Mouse (Mus musculus): Measurements from ENCODE around the gene Krt39. TPM values are rescaled to one million over a fixed set of nuclear protein-coding genes. Genes with fewer than 3 reads are reported as not detected.

Gene Krt39
- total RNA-seq, 2 experiments from 2014 or later: not detected

DNA sequence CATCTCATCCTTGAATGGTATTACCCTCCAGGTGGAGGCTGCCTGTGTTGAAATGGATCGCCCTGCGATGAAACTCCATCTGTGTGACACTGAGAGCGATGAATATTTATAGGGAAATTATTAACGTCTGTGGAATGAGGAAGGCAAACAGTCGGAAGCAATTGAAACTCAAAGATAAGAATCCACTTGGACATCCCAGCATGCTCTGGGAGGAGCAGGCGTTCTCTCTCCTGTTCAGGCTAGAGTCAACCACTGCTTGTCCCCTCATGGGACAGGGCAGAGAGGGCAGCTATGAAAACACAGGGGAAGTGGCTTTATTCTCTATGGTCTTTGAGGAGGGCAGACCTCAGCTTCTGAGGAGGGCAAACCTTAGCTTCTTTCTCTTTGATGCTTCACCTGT lies 47.7 kb downstream of the Krt39 start:
- ATAC-seq (replicated peaks; ENCODE audit: low FRiP score, low TSS enrichment, poor library complexity, severe bottlenecking): no peak

DNA sequence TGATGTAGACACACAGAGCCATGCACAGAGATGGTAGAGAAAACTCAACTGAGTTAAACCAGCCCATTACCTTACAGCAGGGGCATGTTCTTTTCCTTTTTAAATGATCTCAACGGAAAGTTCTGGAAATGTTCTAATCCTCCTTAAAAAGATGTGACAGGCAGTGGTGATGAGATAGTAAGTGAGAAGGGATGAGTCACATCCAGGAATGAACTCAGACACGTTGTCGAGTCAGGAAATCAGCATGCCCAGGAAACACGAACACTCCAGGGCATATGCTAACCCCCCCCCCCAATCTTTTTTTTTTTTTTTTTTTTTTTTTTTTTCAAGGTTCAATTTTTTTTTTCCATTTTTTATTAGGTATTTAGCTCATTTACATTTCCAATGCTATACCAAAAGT lies 48.7 kb downstream of the Krt39 start:
- no peak for ATAC-seq (replicated peaks; ENCODE audit: low FRiP score, low TSS enrichment, poor library complexity, severe bottlenecking)

DNA sequence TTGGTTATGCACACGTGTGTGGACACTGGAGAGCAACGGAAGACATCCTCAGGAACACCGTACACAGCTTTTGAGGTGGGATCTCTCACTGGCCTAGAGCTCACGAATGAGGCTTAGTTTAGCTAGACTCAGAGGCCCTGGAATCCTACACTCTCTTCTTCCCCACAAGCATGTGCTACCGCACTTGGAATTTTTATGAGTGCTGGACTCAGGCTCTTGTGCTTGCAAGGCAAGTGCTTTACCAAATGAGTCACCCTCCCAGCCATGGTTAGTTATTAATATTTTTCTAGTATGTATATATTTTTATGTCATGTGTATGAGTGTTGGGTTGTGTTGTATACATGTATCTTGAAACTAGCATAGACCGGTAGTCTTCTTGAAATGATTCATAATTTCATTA lies 49.2 kb downstream of the Krt39 start:
- no peak for ATAC-seq (replicated peaks; ENCODE audit: low FRiP score, low TSS enrichment, poor library complexity, severe bottlenecking)

DNA sequence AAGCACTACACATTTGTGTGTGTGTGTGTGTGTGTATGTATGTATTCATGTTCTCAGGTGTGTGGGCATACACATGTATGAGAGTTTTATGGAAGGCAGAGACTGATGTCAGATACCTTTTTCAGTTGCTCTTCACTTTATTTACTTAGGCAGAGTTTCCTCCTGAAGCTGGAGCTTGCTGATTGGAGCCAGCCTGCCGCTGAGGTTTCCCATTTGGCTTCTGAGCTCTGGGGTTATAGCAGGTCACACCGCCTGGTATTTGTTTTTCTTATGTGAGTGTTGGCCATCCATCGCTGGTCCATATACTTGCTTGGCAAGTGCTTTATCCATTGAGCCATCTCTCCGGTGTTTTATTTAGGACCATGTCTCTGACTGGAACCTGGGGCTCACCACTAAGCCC lies 51.9 kb downstream of the Krt39 start:
- ATAC-seq (replicated peaks; ENCODE audit: low FRiP score, low TSS enrichment, poor library complexity, severe bottlenecking): no peak

DNA sequence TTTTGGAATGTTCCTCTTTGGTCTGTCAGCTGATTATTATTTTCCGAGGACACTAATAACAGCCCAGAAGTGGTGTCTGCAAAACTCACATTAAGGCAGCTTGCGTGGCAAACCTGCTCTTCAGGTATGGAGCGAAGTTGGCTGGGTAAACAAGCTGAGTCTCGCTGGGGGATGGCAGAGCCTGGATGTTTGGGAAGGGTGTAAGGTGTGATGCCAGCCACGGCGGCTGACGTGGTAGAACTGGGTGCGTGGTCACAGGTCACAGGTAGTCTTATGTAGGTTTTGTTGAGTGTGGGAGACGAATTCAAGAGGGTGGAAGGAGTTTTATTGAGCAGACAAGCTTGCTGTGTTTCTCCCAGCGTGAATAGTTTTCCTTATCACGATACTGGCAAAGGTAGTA lies 52.6 kb downstream of the Krt39 start:
- ATAC-seq (replicated peaks; ENCODE audit: low FRiP score, low TSS enrichment, poor library complexity, severe bottlenecking): no peak

DNA sequence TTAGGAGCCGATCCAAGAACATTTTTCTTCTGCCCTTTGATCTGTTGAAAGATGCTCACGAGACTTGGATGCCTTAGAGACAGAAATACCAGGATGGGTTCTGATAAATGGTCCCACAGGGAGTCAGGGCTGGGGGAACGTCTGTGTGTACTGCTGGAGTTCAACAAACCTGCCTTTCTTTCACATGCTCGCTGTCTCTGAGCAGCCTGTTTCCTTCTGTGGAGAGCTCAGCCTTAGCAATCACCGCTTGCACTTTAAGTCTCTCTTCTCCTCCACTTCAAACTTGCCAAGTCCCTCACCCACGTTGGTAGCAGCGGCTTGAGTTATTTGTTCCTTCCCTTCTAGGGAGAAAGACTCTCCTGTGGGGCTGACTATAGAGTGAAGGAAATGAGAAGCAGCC lies 54.8 kb downstream of the Krt39 start:
- no peak for ATAC-seq (replicated peaks; ENCODE audit: low FRiP score, low TSS enrichment, poor library complexity, severe bottlenecking)

DNA sequence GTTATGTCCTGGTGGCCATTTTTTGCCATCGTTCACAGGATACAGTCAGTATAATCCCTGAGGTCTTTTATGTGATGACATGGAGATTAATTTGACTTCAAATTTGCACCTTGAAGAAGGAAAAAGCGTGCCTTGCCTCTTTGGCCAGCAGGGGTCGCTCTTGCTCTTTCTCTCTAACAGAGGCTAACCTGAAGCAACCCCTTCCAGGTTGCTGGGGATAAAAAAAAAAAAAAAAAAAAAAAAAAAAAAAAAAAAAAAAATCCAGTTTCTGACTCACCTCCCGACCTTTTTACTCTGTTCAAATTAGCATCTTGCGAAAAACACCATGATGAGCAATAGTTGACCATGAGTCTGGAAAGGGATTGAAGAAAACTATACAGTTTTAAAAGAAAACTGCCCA lies 56.3 kb downstream of the Krt39 start:
- ATAC-seq (replicated peaks; ENCODE audit: low FRiP score, low TSS enrichment, poor library complexity, severe bottlenecking): 0 out of 2 replicates have a peak, but pooled peaks have one; percentile 68

Other genes with a start within 250 kb of the Krt39 start
- not detected in 2 replicates for gene Krt24, start 236.1 kb downstream of the Krt39 start, total RNA-seq (2014; fragmentation: Nextera tagmentation)
- not detected in 2 replicates for gene Krt24, start 236.1 kb downstream of the Krt39 start, total RNA-seq (2017)
- not detected in 2 replicates for gene Krt25, start 198.4 kb downstream of the Krt39 start, total RNA-seq (2014; fragmentation: Nextera tagmentation)
- gene Krt25, start 198.4 kb downstream of the Krt39 start, total RNA-seq (2017): not detected in 2 replicates
- not detected in 2 replicates for gene Krt26, start 183.4 kb downstream of the Krt39 start, total RNA-seq (2014; fragmentation: Nextera tagmentation)
- not detected in 2 replicates for gene Krt26, start 183.4 kb downstream of the Krt39 start, total RNA-seq (2017)
- gene Krt27, start 170.2 kb downstream of the Krt39 start, total RNA-seq (2014; fragmentation: Nextera tagmentation): not detected in 2 replicates
- not detected in 2 replicates for gene Krt27, start 170.2 kb downstream of the Krt39 start, total RNA-seq (2017)
- not detected in 2 replicates for gene Krt28, start 146.4 kb downstream of the Krt39 start, total RNA-seq (2014; fragmentation: Nextera tagmentation)
- gene Krt28, start 146.4 kb downstream of the Krt39 start, total RNA-seq (2017): not detected in 2 replicates
- 0.59 and 4.9 TPM in 2 replicates for gene Krt10, start 132.0 kb downstream of the Krt39 start, total RNA-seq (2014; fragmentation: Nextera tagmentation)
- gene Krt10, start 132.0 kb downstream of the Krt39 start, total RNA-seq (2017): not detected in 2 replicates
- not detected in 2 replicates for gene Krt12, start 99.1 kb downstream of the Krt39 start, total RNA-seq (2014; fragmentation: Nextera tagmentation)
- gene Krt12, start 99.1 kb downstream of the Krt39 start, total RNA-seq (2017): not detected in 2 replicates
- gene Krt20, start 83.2 kb downstream of the Krt39 start, total RNA-seq (2014; fragmentation: Nextera tagmentation): not detected in 2 replicates
- not detected in 2 replicates for gene Krt20, start 83.2 kb downstream of the Krt39 start, total RNA-seq (2017)
- gene Krt23, start 28.2 kb downstream of the Krt39 start, total RNA-seq (2014; fragmentation: Nextera tagmentation): not detected in 2 replicates
- not detected in 2 replicates for gene Krt23, start 28.2 kb downstream of the Krt39 start, total RNA-seq (2017)
- gene Krt40, start 21.8 kb upstream of the Krt39 start, total RNA-seq (2014; fragmentation: Nextera tagmentation): not detected in 2 replicates
- gene Krt40, start 21.8 kb upstream of the Krt39 start, total RNA-seq (2017): not detected in 2 replicates
- gene Krtap3-3, start 29.5 kb upstream of the Krt39 start, total RNA-seq (2014; fragmentation: Nextera tagmentation): not detected in 2 replicates
- gene Krtap3-3, start 29.5 kb upstream of the Krt39 start, total RNA-seq (2017): not detected in 2 replicates
- not detected in 2 replicates for gene Krtap3-2, start 35.5 kb upstream of the Krt39 start, total RNA-seq (2014; fragmentation: Nextera tagmentation)
- not detected in 2 replicates for gene Krtap3-2, start 35.5 kb upstream of the Krt39 start, total RNA-seq (2017)
- not detected in 2 replicates for gene Gm11939, start 38.1 kb upstream of the Krt39 start, total RNA-seq (2014; fragmentation: Nextera tagmentation)
- not detected in 2 replicates for gene Gm11939, start 38.1 kb upstream of the Krt39 start, total RNA-seq (2017)
- not detected in 2 replicates for gene Krtap3-1, start 45.3 kb upstream of the Krt39 start, total RNA-seq (2014; fragmentation: Nextera tagmentation)
- not detected in 2 replicates for gene Krtap3-1, start 45.3 kb upstream of the Krt39 start, total RNA-seq (2017)
- not detected in 2 replicates for gene Krtap1-5, start 59.7 kb upstream of the Krt39 start, total RNA-seq (2014; fragmentation: Nextera tagmentation)
- gene Krtap1-5, start 59.7 kb upstream of the Krt39 start, total RNA-seq (2017): not detected in 2 replicates
- not detected in 2 replicates for gene Krtap1-4, start 62.3 kb upstream of the Krt39 start, total RNA-seq (2014; fragmentation: Nextera tagmentation)
- gene Krtap1-4, start 62.3 kb upstream of the Krt39 start, total RNA-seq (2017): not detected in 2 replicates
- gene Krtap1-3, start 70.0 kb upstream of the Krt39 start, total RNA-seq (2014; fragmentation: Nextera tagmentation): not detected in 2 replicates
- not detected in 2 replicates for gene Krtap1-3, start 70.0 kb upstream of the Krt39 start, total RNA-seq (2017)
- not detected in 2 replicates for gene Krtap9-3, start 76.8 kb upstream of the Krt39 start, total RNA-seq (2014; fragmentation: Nextera tagmentation)
- not detected in 2 replicates for gene Krtap9-3, start 76.8 kb upstream of the Krt39 start, total RNA-seq (2017)
- not detected in 2 replicates for gene Gm11938, start 82.0 kb upstream of the Krt39 start, total RNA-seq (2014; fragmentation: Nextera tagmentation)
- not detected in 2 replicates for gene Gm11938, start 82.0 kb upstream of the Krt39 start, total RNA-seq (2017)
- gene Gm11937, start 88.9 kb upstream of the Krt39 start, total RNA-seq (2014; fragmentation: Nextera tagmentation): not detected in 2 replicates
- not detected in 2 replicates for gene Gm11937, start 88.9 kb upstream of the Krt39 start, total RNA-seq (2017)
- gene Krtap2-4, start 93.5 kb upstream of the Krt39 start, total RNA-seq (2014; fragmentation: Nextera tagmentation): not detected in 2 replicates
- gene Krtap2-4, start 93.5 kb upstream of the Krt39 start, total RNA-seq (2017): not detected in 2 replicates
- gene Gm11562, start 99.1 kb upstream of the Krt39 start, total RNA-seq (2014; fragmentation: Nextera tagmentation): not detected in 2 replicates
- gene Gm11562, start 99.1 kb upstream of the Krt39 start, total RNA-seq (2017): not detected in 2 replicates
- not detected in 2 replicates for gene Krtap4-1, start 106.9 kb upstream of the Krt39 start, total RNA-seq (2014; fragmentation: Nextera tagmentation)
- gene Krtap4-1, start 106.9 kb upstream of the Krt39 start, total RNA-seq (2017): not detected in 2 replicates
- gene Krtap4-2, start 113.7 kb upstream of the Krt39 start, total RNA-seq (2014; fragmentation: Nextera tagmentation): not detected in 2 replicates
- not detected in 2 replicates for gene Krtap4-2, start 113.7 kb upstream of the Krt39 start, total RNA-seq (2017)
- gene Krtap4-7, start 122.8 kb upstream of the Krt39 start, total RNA-seq (2014; fragmentation: Nextera tagmentation): not detected in 2 replicates
- not detected in 2 replicates for gene Krtap4-7, start 122.8 kb upstream of the Krt39 start, total RNA-seq (2017)
- gene Gm11555, start 128.9 kb upstream of the Krt39 start, total RNA-seq (2014; fragmentation: Nextera tagmentation): not detected in 2 replicates
- gene Gm11555, start 128.9 kb upstream of the Krt39 start, total RNA-seq (2017): not detected in 2 replicates
- not detected in 2 replicates for gene Gm11563, start 137.6 kb upstream of the Krt39 start, total RNA-seq (2014; fragmentation: Nextera tagmentation)
- not detected in 2 replicates for gene Gm11563, start 137.6 kb upstream of the Krt39 start, total RNA-seq (2017)
- gene Krtap4-6, start 144.6 kb upstream of the Krt39 start, total RNA-seq (2014; fragmentation: Nextera tagmentation): not detected in 2 replicates
- not detected in 2 replicates for gene Krtap4-6, start 144.6 kb upstream of the Krt39 start, total RNA-seq (2017)
- gene Gm14190, start 169.4 kb upstream of the Krt39 start, total RNA-seq (2014; fragmentation: Nextera tagmentation): not detected in 2 replicates
- gene Gm14190, start 169.4 kb upstream of the Krt39 start, total RNA-seq (2017): not detected in 2 replicates
- not detected in 2 replicates for gene Gm14180, start 213.0 kb upstream of the Krt39 start, total RNA-seq (2014; fragmentation: Nextera tagmentation)
- not detected in 2 replicates for gene Gm14180, start 213.0 kb upstream of the Krt39 start, total RNA-seq (2017)